Mouse (Mus musculus) gastrocnemius, postnatal 4 days (tissue): ENCODE data around the gene Olfr1353. TPM values are rescaled to one million over a fixed set of nuclear protein-coding genes. Genes with fewer than 3 reads are reported as not detected.
"Not testable (repeated sequence)": the region's sequence is repeated elsewhere in the genome, so short reads cannot be mapped to it uniquely, and the experiment has no call there.

Source experiments
- DNase-seq, 2 experiments: peaks; one replicate each; pipeline ENCODE4 v3.0.0; 2021 to 2022; ENCODE audit warnings: low spot score in 2 of 2, mixed read lengths in 2 of 2
- long read RNA-seq, 2 experiments: library from polyadenylated mRNA; stranded (forward); transcript quantifications; one replicate each; pipeline ENCODE4 v2.0.0; 2021
- total RNA-seq, 2 experiments: library from RNA; stranded (reverse); gene quantifications; 2 replicates each; pipeline ENCODE4 v1.2.3; 2021

The Olfr1353 gene
- total RNA-seq: not detected
- long read RNA-seq, experiment 1: 0 reads
- long read RNA-seq, experiment 2: 0 reads

DNA sequence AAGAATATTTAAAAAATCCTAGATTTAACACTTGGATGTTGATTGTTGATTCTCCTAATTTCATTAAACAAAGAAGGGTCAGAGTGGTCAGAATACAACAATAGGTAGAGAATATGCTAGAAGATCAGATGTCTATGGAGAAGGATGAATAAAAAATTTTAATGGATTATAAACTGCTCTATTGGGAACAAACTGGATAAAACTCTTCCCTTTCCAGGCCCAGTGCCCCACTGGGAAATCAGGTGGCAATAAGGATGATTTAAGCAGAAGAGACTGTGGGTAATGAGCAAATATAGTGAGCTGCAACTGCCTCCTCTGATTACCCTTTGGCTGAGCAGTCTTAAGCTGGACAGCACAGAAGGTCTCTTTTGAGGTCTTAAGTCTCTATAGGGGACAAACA is at the start of gene Olfr1353:
Gene Olfr1353, plus strand, starts transcription at position 301 of the 400 bp plus-strand sequence.
- not testable (repeated sequence) for DNase-seq

DNA sequence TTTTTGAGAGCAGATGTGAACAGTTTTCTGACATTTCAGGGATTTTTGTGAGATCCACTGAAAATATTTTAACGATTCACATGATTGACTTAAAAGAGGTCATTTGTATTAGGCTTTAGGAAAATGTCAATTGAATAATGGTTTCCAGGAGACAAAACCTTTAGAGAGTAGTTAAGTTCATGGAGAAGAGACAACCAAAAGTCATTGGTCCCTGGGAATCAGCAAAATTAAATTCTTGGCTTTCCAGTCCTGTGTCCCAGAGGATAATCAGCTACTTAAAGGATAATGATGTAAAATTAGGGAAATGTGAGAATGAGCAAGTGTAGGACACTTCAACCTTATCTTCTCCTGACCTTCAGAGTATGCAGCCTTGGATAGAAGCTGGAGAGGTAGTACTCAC is 12.8 kb upstream of the Olfr1353 start, which contains the start of gene Olfr8:
Gene Olfr8, plus strand, starts transcription at position 301 of the 400 bp plus-strand sequence.
- DNase-seq: not testable (repeated sequence)

DNA sequence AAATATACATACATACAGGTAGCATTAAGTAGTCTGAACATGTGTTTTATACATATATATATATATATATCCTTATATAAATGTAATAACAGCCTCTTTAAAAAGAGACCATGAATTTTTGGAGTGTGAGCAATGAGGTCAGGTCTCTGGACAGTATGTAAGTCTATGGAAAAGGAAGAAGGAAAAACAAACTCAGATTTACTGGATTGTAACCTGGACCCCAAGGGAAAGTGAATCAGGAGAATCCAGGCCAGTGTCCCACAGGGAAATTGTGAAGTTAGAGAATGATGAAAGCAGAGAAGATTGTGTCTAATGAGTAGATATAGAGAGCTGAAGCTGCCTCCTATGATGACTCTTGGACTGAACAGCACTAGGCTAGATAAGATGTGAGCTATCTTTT is 17.6 kb downstream of the Olfr1353 start, which contains the start of gene Olfr1352:
Gene Olfr1352, plus strand, starts transcription at position 301 of the 400 bp plus-strand sequence.
- DNase-seq: no peak

DNA sequence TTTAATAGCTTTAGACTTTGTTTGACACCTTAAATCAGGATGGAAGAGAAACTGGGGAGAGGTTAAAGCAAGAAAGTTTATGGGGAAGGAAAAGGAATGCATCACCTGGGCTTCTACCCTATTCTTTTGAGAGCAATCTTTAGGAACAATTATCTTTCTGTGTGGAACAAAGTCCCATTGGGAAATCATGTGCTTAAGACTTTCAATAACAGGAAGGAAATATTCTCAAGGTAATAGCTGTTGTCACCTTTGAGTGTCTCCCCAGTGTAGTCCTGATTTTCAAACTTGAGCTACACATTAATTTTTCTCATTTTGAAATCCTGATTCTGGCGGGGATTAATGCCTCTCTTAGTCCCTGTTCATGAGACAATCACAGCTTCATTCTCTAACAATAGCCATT is 49.1 kb downstream of the Olfr1353 start, which contains the start of gene Olfr1351:
Gene Olfr1351, plus strand, starts transcription at position 301 of the 400 bp plus-strand sequence.
- DNase-seq: no peak

Other genes starting within 250 kb of the Olfr1353 start
- not detected for gene Casp14, start 245.0 kb upstream of the Olfr1353 start, total RNA-seq
- gene Ccdc105, start 210.2 kb upstream of the Olfr1353 start, total RNA-seq: not detected
- under 1 TPM; 0.21 to 0.69 TPM for gene Slc1a6, start 182.8 kb upstream of the Olfr1353 start, total RNA-seq
- not detected for gene Olfr1356, start 111.1 kb upstream of the Olfr1353 start, total RNA-seq
- not detected for gene Olfr1355, start 87.8 kb upstream of the Olfr1353 start, total RNA-seq
- not detected for gene Olfr1354, start 50.1 kb upstream of the Olfr1353 start, total RNA-seq
- not detected for gene Olfr8, start 12.7 kb upstream of the Olfr1353 start, total RNA-seq
- gene Olfr1352, start 17.7 kb downstream of the Olfr1353 start, total RNA-seq: not detected
- not detected for gene Olfr1351, start 49.2 kb downstream of the Olfr1353 start, total RNA-seq
- gene Olfr57, start 65.4 kb downstream of the Olfr1353 start, total RNA-seq: not detected
- 10 to 100 TPM; 17.4 to 19.3 TPM for gene 2610008E11Rik, start 134.3 kb downstream of the Olfr1353 start, total RNA-seq
- not detected for gene Vmn2r80, start 185.5 kb downstream of the Olfr1353 start, total RNA-seq